Mouse (Mus musculus) E14TG2a.4 (cell line): ENCODE measurements at regions not wholly inside any gene's neighbourhood (a gene's known extent, or its start where the extent isn't known, plus 50 kb on each side); places are given as distances from the start of the nearest gene placed in this dataset.

Experiments
- H3K27me3 ChIP-seq: 2 replicates; pipeline ENCODE4 v1.6.1; 2014; ENCODE audit warnings: low read length, control low read depth; ENCODE audit not compliant: insufficient read depth
- H3K36me3 ChIP-seq: 2 replicates; pipeline ENCODE4 v1.6.1; 2014; ENCODE audit warnings: low read length, control low read depth; ENCODE audit not compliant: insufficient read depth
- H3K4me1 ChIP-seq: replicated peaks from 2 replicates; pipeline ENCODE4 v1.6.1; 2014; ENCODE audit warnings: low read depth, low read length, control low read depth
- H3K4me3 ChIP-seq: replicated peaks from 2 replicates; pipeline ENCODE4 v1.5.1; 2014; ENCODE audit warnings: mild to moderate bottlenecking, low read length
- H3K9me3 ChIP-seq: 2 replicates; pipeline ENCODE4 v1.6.1; 2014; ENCODE audit warnings: low read length, control low read depth
- CTCF ChIP-seq: conservative IDR thresholded peaks from 2 replicates; pipeline ENCODE4 v1.5.1; 2014; ENCODE audit warnings: low read length
- NANOG ChIP-seq: IDR thresholded peaks from 2 replicates; pipeline ENCODE4 v1.6.1; 2014; ENCODE audit warnings: borderline replicate concordance, low read length, mixed read lengths
- POU5F1 ChIP-seq: IDR thresholded peaks from 2 replicates; pipeline ENCODE4 v1.6.1; 2014; ENCODE audit warnings: low read length, borderline replicate concordance

DNA sequence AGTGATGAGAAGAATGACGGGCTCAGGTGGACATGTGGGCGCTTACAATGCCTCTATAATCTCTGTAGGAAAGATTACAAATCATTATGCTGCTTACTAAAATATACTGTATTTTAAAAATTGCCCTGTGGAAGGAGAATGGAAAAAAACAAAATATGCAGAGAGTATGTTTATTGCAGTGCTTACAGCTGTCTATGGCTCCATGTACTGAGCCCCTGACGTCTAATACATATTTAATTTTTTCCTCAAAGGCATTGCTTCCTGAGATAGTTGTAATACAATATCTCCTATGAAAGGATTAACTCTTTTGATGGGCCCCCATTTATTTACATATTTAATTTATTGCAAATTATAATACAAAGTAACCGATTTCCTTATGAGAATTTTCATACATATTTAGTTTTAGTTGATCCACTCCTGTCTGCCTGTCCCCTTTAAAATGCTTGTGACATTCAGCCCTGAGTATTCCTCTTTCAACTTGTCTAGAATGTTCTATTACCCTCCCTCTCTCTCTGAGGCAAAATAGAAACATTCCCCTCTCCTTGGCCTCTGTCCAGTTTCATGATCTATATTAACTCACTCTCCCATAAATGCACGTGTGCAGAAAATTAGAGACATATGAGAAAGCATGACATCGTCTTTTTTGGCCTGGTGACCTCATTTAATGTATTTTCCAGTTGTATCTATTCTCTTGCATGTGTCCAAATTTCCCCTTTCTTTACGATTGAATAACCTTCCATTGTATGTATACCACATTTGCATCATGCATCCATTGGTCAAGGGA is 273.1 kb upstream of the Mmadhc start:
- H3K36me3 ChIP-seq, result no peaks in the 10 kb centered on the region
- H3K4me1 ChIP-seq, result no peaks in the 10 kb centered on the region
- H3K4me3 ChIP-seq, result no peak overlapping the region
- TF ChIP-seq POU5F1 (no peak), NANOG (no peak), CTCF (no peak)
- H3K27me3 ChIP-seq, result no peaks in the 10 kb centered on the region
- H3K9me3 ChIP-seq, result no peaks in the 10 kb centered on the region

DNA sequence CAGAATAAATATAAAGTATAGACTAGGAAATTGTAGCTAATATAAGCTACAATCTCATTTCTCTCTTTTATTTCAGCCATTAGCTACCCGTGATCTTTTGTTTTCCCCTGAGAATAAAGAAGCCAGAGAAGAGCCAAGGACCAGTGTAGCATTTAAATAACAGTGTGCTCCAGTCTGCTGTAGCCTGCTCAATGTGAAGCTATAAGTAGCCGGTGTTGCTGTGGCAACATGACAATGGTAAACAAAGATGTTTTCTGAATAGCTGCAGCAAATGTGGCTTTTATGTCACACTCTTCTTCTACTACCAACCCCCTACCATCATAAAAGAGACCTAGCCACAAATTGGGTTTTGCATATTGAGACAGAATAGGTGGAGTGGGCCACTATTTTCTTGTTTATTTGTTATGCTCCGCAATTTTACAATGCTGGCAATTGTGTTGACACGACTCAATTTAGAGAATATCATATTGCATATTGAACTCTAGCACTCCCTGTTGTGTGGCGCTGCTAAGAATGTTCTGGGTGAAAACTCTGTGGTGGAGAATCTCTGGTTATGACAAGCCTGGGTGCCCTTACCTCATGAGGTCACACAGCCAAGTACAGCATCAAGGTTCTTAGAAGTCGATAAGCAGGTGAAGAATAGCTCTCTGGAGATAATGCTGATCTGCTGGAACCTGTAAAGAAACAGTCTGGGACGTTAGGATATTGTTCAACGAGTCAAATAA is 272.3 kb upstream of the Mmadhc start:
- no peak for TF ChIP-seq CTCF
- TF ChIP-seq NANOG, result no peak
- TF ChIP-seq POU5F1, result no peak
- no peaks in the 10 kb centered on the region for H3K9me3 ChIP-seq
- H3K4me1 ChIP-seq, result no peaks in the 10 kb centered on the region
- H3K36me3 ChIP-seq, result no peaks in the 10 kb centered on the region
- H3K4me3 ChIP-seq, result no peak overlapping the region
- H3K27me3 ChIP-seq, result no peaks in the 10 kb centered on the region

DNA sequence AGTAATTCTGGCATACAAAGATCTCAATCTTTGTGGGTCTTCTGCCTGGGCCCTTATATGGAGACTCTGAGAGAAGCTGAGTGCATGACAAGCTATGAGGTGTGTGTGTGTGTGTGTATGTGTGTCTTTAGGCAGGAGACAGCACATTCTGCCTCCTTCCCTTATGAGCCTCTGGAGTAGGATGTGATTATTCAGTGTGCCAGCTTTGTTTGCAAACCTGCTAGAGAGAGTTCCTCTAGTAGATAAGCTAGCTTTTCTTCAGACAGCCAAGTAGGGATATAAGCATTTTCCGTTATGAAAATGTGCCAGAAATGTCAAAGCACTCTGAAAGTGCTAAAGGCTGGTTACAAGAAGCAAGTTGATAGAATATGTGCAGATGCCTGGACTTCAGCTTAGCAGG is 270.9 kb upstream of the Mmadhc start:
- no peaks in the 10 kb centered on the region for H3K36me3 ChIP-seq
- TF ChIP-seq CTCF, result no peak
- TF ChIP-seq POU5F1, result no peak
- TF ChIP-seq NANOG, result no peak
- H3K27me3 ChIP-seq, result no peaks in the 10 kb centered on the region
- no peaks in the 10 kb centered on the region for H3K9me3 ChIP-seq
- no peaks in the 10 kb centered on the region for H3K4me1 ChIP-seq
- no peak overlapping the region for H3K4me3 ChIP-seq

DNA sequence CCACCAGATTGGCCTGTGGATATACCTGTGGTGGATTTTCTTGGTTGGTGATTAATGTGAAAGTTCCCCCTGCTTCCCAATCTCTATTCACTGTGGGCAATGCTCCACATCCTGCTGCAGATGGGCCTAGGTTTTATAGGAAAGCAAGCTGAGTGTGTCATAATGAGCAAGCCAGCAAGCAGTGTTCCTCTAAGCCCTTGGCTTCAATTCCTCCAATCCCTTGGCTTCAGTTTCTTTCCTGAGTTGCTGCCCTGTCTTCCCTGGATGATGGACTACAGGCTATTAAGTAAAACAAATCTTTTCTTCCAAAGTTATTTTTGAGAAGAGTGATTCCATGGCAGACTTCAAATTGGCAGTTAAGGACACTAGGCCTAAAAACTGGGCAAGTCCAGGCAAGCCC is 257.4 kb upstream of the Mmadhc start:
- peaks cover 11% of the 10 kb centered on the region for H3K4me1 ChIP-seq
- no peak overlapping the region for H3K4me3 ChIP-seq
- no peak for TF ChIP-seq POU5F1
- no peak for TF ChIP-seq NANOG
- TF ChIP-seq CTCF, result no peak
- no peaks in the 10 kb centered on the region for H3K27me3 ChIP-seq
- H3K36me3 ChIP-seq, result no peaks in the 10 kb centered on the region
- 0 out of 2 replicates have a peak, but pooled peaks cover 6% of the 10 kb centered on the region for H3K9me3 ChIP-seq

DNA sequence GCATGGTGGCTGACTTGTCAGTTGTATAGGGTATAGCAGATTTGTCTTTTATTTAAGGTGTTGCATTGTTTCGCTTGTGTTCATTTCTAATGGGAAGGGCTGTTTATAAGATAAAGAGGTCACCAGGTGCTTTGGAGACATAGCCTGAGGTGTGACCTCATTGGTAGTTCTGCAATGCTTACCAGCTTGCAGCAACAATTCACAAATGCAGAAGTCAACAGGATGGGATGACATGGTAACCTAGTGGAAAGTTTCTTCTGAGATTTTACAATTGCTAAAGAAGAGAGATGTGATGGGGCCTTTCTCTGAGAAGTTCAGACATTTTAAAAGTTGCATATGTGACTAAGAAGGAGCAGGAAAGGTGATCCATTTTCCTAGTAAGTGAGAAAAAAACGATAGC is 255.8 kb upstream of the Mmadhc start:
- Histone ChIP-seq H3K36me3 (no peaks in the 10 kb centered on the region), H3K27me3 (no peaks in the 10 kb centered on the region), H3K9me3 (0 out of 2 replicates have a peak, but pooled peaks cover 6% of the 10 kb centered on the region), H3K4me3 (no peak overlapping the region), H3K4me1 (peaks cover 11% of the 10 kb centered on the region)
- no peak for TF ChIP-seq NANOG
- TF ChIP-seq CTCF, result no peak
- TF ChIP-seq POU5F1, result no peak

DNA sequence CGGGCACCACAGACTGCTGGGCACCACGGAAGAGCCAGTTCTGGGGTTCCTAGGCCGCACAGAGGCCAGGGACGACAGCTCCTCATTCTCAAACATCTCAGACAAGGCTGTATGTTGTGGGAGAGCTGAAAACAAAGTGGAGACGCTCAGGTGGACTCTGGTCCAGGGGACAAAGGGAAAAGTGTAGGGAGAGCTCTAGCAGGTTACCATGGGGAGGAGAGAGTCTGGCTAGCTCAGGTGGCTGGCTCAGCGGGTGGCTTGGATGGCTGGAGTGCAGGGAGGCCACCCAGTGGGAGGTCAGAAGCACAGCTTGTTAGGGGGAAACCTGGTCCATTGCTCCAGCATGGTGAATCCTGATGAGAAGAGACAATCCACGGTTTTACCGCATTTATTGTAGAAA is 253.3 kb upstream of the Mmadhc start:
- no peak overlapping the region for H3K4me3 ChIP-seq
- no peaks in the 10 kb centered on the region for H3K27me3 ChIP-seq
- TF ChIP-seq NANOG (no peak), CTCF (no peak), POU5F1 (no peak)
- H3K4me1 ChIP-seq, result peaks cover 11% of the 10 kb centered on the region
- H3K36me3 ChIP-seq, result no peaks in the 10 kb centered on the region
- H3K9me3 ChIP-seq, result 0 out of 2 replicates have a peak, but pooled peaks cover 6% of the 10 kb centered on the region

GRCm38 (mm10) chr2:50539741-50540441 is 243.3 kb upstream of the Mmadhc start:
- Histone ChIP-seq H3K4me3 (no peak overlapping the region), H3K4me1 (no peaks in the 10 kb centered on the region), H3K9me3 (peaks cover 3% of the 10 kb centered on the region; the same call in 1 of the 2 replicates), H3K36me3 (no peaks in the 10 kb centered on the region), H3K27me3 (no peaks in the 10 kb centered on the region)
- no peak for TF ChIP-seq CTCF
- TF ChIP-seq POU5F1, result no peak
- no peak for TF ChIP-seq NANOG

DNA sequence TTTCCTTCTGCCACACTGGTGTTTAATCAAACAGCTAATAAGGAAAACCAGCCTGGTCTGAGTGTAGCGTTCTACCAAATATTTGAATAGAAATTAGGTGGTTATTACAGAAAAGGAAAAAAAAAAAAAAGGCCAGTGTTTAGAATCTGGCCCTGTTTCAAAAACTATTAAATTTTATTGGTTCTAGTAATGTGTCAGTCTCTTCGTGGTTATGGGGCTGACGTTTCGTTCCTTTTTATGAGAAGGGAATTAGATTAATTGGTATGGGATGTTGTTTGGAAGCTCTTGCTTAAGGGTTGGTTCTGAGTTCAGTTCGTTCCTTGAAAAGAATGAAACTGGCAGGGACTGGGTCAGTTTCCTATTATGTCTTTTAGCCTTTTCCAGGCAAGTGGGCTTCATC is 241.5 kb upstream of the Mmadhc start:
- no peak overlapping the region for H3K4me3 ChIP-seq

More for the DNA sequence above, 241.5 kb upstream of the Mmadhc start:
- TF ChIP-seq NANOG (no peak), CTCF (no peak), POU5F1 (no peak)
- peaks cover 7% of the 10 kb centered on the region; the same call in 1 of the 2 replicates for H3K9me3 ChIP-seq
- no peaks in the 10 kb centered on the region for H3K27me3 ChIP-seq
- no peaks in the 10 kb centered on the region for H3K4me1 ChIP-seq
- H3K36me3 ChIP-seq, result no peaks in the 10 kb centered on the region
